Mouse (Mus musculus) heart, adult 18-20 months (tissue): Measurements from ENCODE around the gene Prox2. TPM values are rescaled to one million over a fixed set of nuclear protein-coding genes. Genes with fewer than 3 reads are reported as not detected.
A peak's percentile ranks its signal among the peaks of the same experiment; 100 is the strongest.

Source experiments
- DNase-seq, 2 experiments: peaks; one replicate each; pipeline ENCODE4 v3.0.0; 2021 to 2022; ENCODE audit warnings: mixed read lengths in 1 of 2
- total RNA-seq, 2 experiments: library from RNA; stranded (reverse); gene quantifications; 2 replicates each; pipeline ENCODE4 v1.2.3; 2021

The Prox2 gene
- total RNA-seq, 2 experiments from 2014 or later = 1.5 to 2.6 TPM

DNA sequence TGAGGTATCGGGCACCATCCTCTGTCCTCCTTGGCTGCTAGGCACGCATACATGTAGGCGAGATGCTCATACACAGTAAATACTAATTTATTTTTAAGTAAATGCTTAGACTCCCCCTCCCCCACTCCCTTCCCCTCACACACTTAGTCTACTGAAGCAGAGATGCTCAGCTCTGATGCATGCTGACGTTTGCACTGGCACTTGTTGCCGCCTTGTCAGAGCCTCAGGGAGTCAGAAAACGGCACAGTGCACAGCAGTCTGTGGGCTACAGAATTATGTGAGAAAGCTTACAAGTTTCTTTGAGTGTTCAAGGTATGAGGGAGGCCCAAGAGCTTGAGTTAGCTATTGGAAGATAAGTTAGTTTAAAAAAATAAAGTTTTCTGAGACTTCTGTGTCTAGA lies 20.8 kb upstream of the Prox2 start:
- DNase-seq = no peak

DNA sequence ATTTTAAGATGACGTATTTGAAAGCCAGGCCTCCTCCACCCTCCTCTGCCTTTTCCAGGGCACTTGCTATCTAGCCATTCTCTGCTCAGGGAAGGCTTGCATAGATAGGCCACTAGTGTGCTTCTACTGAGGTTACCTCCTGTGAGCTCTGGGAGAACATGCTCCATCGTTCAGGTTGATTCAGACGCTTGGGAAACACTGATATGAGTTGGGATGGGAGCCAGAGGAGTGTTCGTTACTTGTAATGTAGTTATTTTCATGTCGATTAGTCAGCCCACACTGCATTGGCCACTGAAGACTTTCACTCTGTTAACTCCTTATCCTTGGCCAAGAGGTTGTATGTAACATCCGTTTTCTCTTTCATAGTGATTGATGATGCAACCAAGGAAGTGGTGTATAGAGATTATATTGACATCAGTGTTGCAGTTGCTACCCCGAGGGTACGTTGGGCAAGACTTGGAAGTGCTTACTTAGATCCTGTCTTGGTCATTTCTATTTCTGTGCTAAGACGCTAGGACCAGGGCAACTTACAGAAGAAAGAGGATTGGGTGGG lies 18.9 kb upstream of the Prox2 start:
- no peak for DNase-seq

DNA sequence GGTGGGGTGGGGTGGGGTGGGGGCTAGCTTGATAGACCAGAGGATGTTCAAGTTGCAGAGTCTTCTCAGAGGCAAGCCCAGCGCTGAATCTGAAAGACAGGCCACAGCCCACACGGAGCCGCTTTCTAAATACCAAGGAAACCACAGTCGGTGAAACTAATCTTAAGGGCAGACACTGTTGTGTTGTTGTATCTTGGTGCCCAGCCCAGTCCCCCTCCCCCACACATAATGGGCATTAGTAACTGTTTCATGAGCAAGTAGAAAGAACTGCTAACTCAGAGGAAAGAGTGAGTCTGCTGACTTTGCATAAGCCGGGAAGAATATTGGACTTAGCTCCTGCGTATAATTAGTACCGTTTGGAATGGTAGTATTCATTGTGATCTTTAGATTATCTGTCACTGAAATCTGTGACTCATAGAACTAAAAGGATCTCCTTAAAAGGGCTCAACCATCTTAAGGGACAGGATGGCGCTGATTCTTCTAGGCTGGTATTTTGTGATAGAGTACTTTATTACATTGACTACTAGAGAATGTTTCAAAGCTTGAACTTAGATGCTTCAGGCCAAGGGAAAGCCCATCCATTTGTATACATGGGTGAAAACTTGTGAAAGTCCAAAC lies 16.5 kb upstream of the Prox2 start:
- DNase-seq = no peak

DNA sequence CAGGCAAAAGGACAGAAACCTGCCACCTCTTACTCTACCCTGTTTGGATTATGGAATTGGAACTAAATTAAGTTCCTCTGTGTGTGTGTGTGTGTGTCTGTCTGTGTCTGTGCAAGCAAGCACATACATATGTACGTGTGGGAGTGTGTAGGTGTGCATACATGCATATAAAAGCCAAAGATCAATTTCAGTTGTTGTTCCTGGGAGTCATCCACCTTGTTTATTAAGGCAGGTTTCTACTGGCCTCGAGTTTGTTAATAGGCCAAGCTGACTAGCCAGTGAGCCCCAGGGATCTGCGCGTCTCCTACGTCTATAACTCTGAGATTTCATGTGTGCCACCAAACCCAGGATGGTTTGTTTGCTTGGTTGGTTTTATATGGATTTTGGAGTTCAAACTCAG lies 14.2 kb upstream of the Prox2 start:
- DNase-seq = no peak

DNA sequence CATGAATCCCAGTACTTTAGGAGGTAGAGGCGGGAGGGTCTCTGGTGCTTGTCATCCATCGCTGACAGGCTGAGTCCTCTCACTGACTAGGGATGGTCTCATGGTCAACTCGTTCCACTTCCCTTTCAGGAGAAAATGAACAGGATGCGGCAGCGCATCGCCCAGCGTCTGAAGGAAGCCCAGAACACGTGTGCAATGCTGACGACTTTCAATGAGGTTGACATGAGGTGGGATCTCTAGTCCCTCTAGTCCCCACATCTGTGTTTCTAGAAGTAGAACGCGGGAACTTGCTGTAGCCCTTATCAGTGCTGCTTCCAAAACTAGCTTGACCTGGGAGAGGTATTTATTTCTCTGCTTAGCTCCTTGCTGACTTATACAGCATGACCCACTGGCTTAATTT lies 13.1 kb upstream of the Prox2 start:
- DNase-seq = no peak

DNA sequence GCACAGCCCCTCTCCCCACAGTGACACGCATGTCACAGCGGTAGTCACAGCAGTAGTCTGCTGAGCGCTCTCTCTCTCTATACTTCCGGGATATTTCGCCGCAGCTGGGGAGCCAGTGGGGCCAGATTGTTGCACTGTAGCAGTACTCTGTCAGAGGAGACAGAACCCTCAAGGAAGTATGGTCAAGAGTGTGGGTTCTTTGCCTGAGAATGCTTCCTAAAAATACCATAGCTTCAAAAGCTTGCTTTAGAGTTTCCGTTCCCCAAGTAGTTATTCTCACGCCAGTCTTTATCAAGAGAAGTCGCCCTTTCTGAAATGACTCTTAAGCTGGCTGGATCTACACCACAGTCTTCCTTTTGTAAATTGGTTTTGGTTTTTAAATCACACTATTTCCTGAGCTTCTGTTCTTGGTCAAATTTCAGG lies 12.6 kb upstream of the Prox2 start:
- DNase-seq = no peak

DNA sequence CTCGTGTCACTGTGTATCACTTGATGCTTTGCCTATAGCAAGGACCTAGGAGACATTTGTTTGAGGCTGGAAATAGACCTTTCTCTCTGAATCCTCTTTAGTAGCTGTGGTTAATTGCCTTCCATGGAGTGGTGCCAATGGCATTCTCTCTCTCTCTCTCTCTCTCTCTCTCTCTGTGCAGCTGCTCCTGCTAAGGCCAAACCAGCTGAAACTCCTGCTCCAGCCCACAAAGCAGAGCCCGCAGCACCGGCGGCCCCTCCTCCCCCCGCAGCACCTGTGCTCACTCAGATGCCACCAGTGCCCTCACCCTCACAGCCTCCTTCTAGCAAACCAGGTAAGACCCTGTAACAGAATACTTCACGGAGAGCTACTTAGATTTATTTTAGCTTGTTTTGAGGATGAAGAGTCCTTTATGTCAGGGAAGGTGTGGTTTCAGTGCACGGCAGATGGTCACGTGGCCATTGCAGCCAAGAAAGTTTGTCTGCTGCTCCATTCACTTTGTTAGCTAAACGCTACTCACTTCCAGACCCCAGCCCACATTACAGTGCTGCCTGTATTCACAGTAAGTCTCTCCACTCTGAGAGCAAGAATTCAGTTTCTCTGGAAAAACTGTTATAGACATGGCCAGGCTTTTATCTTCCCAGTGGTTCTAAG lies 11.4 kb upstream of the Prox2 start:
- DNase-seq = no peak

DNA sequence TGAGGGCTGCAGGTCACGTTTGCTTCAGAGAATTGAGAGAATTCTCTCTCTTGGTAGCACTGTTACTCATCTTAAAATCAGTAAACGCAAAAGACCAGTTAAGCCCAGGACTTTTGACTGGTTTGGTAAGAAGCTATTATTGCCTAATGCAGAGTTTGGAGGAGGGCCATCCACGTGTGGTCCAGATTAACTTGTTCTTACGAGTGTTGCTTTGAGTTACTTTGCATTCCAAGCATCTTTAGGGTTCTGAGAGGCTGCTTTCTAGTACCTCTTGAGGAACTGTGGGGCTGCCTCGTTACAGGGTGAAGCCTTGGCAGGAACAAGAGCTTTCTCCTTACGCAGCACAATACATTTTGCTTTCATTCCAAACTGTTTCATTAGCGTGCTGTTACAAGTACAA lies 5.1 kb upstream of the Prox2 start:
- DNase-seq = no peak

DNA sequence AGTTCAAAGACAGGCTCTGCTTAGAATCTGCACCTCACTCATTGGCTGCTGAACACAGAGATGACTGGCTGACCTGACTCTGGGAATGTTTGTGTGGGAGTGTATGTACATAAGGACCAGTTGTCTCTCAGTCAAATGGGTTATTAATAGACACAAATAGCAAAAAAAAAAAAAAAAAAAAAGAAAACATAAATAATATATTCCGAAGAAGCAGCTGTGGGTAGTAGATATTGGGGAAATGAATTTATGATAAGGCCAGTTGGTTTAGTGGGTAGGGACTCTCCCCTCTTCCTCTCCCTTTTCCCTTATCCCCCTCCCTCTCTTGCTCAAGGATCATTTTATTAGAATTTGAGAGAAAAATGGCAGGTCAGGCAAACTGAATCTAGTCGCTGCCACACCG lies 3.4 kb upstream of the Prox2 start:
- no peak for DNase-seq

DNA sequence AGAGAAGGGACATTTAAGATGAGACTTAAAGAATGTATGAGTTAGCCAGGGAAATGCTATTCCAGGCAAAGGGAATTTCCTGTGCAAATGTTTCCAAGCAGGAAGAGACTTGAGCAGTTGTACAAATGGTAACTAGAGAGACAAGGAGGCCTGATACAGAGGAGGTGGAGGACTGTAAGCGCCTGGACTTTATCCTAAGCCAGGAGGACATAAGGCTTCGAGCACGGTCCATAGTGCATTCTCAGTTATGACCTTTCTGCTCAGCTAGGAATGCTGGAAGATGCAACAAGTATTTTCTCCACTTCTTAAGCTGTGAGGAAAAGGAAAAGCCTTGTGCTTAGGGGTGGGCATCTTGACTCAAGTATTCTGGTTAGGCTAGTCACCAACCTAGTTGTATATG lies 2.8 kb upstream of the Prox2 start:
- DNase-seq = no peak

DNA sequence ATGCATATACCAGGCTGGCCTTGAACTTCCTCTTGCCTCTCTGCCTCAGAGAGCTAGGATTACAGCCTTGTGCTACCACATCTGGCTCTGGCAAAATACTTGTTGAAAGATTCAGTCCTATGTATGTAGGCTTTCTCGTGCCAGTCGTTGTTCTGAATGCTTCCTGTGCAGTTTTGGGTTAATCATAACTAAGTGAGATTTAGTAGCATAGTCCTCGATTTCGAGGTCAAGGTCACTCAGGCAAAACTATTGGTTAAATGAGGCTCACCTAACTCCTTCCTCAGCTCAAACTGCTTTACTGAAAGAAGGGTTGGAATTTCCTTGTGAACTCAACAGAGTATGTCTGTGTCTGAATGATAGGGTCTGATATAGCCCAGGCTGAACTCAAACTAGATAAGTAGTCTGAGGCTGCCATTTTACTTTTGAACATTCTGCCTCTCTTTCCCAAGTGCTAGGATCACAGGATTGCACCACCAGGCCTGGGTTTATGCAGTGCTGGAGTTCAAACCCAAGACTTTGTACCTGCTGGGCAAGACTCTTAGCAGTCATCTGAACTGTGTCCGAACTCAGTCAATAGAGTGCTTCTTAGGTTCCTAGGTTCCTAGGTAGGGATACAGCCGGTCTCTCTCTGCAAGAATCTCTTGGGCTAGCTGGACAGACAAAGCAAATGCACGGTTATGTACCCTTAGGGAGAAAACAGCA lies 2.1 kb upstream of the Prox2 start:
- DNase-seq = no peak

DNA sequence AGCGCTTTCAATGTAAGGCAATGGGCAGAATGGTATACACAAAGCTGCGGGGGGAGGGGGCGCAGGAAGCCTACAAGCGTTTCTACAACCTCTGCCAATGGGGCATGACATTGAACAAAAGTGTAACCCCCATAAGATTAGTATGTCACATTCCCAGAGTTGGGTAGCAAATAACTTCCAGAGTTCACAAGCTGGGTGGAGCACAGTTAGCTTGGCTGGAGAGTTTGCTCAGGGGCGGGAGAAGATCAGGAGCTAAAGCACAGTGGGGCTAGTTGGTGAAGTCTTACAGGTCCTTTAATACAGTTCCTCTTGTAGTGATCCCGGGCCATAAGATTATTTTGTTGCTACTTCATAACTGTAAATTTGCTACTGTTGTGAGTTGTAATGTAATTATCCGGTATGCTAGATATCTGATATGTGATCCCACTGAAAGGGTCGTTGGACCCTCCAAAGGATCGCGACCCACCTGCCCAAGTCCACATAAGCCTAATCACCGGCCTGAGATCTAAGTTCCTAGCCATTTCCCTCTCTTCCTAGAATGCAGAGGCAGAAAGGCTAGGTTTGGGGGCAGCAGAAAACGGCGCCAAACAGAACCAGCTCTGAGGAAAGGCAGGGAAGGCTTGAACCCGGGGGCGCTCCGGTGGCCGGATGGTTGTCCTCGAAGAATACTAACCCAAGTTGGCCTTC lies 405 bp downstream of the Prox2 start:
- DNase-seq = peak; percentile 29 to 54

DNA sequence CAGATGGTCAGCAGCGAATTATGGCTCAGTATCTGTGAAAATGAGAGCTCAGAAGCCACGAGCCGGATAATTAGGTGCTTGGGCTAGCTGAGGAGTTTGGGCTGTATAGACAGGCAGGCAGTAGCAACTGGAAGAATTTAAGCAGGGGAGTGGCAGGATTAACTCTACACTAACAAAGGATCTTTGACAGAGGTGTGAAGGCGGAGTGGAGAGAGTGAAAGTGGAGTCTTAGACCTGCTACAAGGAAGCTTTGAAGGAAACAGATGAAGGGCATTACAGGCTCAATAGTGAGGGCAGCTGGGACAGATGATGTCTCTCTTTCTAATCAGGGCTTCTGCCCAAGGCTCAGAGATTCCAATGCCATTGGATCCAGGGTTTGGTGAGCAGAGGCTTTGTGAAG lies 1.1 kb downstream of the Prox2 start:
- DNase-seq = no peak

DNA sequence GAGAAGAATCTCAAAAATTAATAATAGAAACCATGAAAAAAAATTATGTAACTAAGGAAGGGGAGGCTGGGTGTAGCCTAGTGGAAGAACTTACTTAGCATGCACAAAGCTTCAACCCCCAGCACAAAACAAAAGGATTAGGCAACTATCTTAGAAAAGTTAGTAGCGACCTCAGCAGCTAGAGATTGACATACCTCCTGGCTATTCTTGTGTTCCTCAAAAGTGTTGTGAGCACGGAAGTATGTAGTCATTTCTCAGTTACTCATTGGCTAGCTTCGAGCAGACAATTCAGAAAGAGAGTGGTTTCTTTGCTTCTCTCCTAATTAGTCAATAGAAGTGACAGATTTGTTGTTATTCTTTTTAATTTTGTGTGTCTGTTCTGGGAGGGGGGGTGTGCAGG lies 1.9 kb downstream of the Prox2 start:
- no peak for DNase-seq

DNA sequence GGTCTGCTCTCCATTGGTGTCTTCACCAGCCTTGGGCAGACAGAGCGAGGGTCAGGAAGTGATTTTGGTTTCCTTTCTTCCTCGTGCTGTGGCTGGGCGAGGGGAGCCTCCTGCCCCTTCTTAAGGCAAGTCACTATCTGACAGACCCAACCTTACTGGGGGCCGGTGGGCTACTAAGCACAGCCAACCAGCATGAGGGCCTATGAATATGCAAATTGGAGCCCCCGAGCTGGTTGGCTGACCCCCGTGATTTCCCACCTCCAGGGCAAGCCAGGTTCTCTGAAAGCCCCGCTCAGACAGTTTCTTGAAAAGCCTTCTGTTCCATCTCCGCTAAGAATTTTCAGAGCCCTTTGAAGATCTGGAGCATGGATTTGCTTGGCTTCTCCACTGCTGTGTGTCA lies 4.3 kb downstream of the Prox2 start:
- DNase-seq = no peak

DNA sequence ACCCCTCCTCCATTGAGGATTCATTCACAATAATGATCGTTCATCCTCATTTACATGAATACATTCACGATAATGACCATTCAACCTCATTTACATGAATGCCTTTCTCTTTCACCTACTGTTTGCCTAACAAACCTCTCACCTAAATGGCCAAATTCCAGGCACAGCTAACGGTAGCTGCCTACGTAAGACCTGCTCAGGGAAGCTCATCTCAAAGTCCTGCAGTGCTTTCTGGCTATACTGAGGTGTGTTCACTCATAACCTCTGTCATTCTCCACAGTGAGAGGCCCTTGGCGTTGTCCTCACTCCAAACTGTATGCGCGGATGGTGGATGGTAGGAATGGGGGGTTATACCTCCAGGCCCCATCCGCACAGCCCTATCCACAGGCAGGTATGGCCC lies 5.8 kb downstream of the Prox2 start:
- DNase-seq = no peak

DNA sequence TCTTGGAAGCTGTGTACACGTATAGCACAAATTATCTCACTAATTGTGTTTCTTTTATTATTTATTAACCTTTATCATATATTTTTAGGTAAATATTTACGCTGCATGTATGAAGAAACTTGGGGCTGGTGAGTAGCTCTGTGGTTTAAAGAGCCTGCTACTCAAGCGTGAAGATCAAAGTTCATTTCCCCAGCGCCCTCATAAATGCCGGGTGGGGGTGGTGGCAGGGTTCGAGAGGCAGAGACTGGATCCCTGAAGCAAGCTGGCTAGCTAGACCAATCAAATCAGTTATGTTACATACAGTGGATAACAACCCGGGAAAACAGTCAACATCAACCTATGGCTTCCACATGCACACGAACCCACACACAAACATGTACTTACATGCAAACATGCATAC lies 7.5 kb downstream of the Prox2 start:
- no peak for DNase-seq

DNA sequence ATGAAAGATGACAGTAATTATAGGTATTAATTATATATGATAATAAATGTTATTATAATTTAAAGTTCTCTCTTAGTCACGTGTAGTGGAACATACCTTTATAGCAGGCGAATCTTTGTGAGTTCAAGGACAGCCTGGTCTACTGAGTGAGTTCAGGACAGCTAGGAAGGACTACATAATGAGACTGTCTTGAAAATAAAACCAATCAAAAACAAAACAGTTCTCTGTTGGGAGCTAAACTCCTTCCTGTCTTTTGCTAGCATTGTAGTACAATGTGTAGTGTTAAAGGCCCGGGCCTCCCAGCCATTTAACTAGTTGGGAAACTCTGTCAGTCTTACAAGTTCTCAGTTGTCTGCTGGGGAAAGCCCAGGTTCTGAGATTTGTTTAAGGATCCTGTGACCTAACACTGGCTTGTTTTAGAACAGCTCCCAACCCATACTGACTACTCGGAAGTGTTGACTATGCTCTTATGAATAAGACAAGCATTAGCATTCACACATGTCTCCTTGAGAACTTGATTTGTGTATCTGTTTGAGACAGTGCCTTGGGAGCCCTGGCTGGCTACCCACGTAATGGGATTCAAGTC lies 8.9 kb downstream of the Prox2 start:
- no peak for DNase-seq

DNA sequence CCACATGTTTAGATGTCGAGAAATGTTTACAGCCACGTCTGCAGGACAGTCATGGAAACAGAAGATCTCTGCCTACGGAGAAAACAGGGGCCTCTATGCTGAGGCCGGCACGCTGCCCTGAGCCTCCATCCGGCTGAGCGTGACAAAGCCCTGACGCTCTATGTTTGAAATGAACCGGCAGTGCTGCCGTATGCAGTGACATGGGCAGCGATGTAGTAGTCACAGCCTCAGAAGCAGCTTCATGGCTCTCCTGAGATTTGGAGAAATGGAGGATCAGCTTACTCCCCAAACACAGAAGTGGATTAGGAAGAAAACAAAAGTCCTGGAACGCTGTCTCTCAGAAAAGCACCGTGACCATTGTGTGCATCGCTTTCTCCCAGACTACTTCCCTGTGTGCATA lies 9.6 kb downstream of the Prox2 start:
- DNase-seq = no peak

DNA sequence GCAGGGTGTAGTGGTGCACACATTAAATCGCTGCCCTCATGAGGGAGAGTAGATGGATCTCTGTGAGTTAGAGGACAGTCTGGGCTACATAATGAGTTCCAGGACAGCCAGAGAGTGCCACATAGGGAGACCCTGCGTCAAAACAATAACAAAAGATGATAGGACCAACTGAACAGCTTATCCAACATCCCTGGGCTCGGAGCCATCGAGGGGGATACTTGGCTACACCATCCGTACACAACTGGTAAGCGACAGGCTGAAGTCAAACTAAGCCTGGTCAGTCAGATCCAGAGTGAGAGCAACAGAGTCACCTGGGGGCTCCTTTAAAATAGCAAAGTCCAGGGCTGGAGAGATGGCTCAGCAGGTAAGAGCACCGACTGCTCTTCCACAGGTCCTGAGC lies 14.7 kb downstream of the Prox2 start:
- DNase-seq = no peak

DNA sequence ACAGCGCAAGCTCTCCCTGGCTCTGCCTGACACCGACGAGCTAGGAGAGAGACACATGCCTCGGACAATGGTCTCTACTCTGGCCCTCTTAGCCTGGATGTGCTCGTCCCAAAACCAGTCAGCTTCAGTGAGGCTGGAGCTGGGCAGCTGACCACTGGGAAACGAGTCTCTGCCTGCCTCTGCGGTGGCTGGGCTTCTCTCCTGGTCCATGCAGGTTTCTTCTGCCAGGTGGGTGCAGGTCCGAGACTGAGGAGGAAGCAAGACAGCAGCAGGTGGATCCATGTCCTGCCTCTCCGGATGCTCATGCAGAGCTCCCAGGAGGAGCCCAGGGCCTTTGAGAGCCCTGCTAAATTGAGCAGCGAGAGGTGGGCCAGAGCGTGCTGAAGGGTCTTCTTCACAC lies 15.4 kb downstream of the Prox2 start:
- DNase-seq = no peak

DNA sequence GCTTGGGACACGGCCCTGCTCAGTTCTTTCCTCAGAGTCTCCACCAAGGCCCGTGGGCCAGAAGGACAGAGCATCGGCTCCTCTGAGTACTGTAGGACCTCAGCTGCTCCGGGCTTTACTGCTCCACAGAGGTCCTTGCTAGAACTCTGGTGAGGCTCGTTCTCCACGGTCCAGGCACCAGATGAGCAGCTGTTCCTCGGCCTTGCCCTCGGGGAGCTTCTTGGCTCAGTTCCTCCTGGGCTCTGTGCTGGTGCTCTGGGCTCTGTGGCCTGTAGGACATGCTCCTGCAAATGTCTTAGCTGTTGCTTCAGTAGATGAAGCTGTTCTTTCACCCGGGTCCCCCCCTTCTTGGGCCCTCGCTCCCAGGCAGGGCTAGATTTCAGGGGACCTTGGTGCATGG lies 15.9 kb downstream of the Prox2 start:
- DNase-seq = peak; percentile 57 to 62

DNA sequence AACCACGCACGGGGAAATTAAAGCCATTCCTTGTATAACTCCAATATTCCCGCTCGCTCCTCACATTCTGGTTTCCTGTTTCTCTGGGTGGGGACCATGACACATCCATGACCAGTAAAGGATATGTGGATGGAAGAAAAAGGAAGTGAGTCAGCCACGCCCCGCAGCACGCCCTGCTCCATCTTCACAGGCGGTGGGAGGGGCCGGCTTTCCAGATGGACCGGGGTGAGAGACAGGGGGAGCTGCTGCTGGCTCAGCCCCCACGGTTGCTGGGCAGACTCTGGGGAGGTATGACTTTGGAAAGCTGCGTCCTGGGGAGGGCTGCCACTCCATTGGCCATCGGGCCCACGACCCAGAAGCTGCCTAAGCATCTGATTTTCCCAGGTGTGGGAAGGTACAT lies 16.5 kb downstream of the Prox2 start:
- DNase-seq = peak; percentile 72 to 83
